Mouse (Mus musculus) testis, adult 2 months (tissue): Measurements from ENCODE around the gene Ripply3.

Experiments used
- CTCF ChIP-seq: fragments of 200-500 bp; IDR thresholded peaks from 2 replicates; pipeline ENCODE4 v1.5.1; 2012; ENCODE audit warnings: low read depth, mild to moderate bottlenecking, inconsistent platforms, low read length, moderate library complexity; ENCODE audit not compliant: control insufficient read depth, insufficient read depth, insufficient replicate concordance
- POLR2A ChIP-seq: fragments of 200-500 bp; IDR thresholded peaks from 2 replicates; pipeline ENCODE4 v1.6.1; 2012; ENCODE audit warnings: low read depth, mild to moderate bottlenecking, inconsistent platforms, low read length, moderate library complexity; ENCODE audit not compliant: control insufficient read depth

DNA sequence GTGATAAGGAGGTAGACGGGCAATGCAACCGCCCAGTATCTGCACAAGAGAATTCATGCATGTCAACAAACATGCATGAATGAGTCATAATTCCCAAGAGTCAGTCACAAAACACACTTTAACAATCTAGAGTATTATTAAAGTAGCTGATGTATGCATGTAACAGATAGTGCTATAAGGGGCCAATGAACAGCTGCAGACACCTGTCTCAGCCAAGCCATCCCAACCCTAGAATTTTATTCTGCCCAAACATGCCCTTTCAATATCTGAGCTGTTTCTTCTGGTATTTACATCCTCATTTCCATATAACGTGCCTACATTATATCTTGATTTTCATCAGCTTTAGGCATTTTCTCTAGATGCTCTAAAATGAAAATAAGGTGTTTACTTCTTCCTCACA, 37.2 kb downstream of the Ripply3 start:
- TF ChIP-seq POLR2A (no peak), CTCF (no peak)
